Mouse (Mus musculus): ENCODE data around the gene Larp1. TPM values are rescaled to one million over a fixed set of nuclear protein-coding genes. Genes with fewer than 3 reads are reported as not detected.

Gene Larp1
- total and polyA plus RNA-seq, 3 experiments, result 73.9 to 2,325 (median 201) TPM

GRCm38 (mm10) chr11:58010226-58010781 lies 1.4 kb downstream of the Larp1 start (continued):
- TF ChIP-seq USF2 (IDR thresholded peaks at IDR 0.05; ENCODE audit: borderline replicate concordance in 1 of 2, insufficient read depth in 1 of 2, low read depth in 1 of 2, low read length in 2 of 2), result no peak
- TF ChIP-seq ZNF384 (IDR thresholded peaks at IDR 0.05; ENCODE audit: low read depth, low read length), result 0 out of 2 replicates have a peak, but pooled peaks have one; percentile 4
- no peak for TF ChIP-seq POLR2A (IDR thresholded peaks at IDR 0.05; ENCODE audit: control insufficient read depth in 1 of 2, insufficient read depth in 1 of 2, low read depth in 1 of 2, low read length in 2 of 2, poor library complexity in 1 of 2)

- H3K79me2 ChIP-seq (ENCODE audit: control insufficient read depth, insufficient read depth, low read length, poor library complexity), result peaks cover 76% of the 10 kb centered on the region
- H3K4me3 ChIP-seq (ENCODE audit: control insufficient read depth in 1 of 2, insufficient read depth in 1 of 2, low read depth in 2 of 2, low read length in 2 of 2), result peak overlapping the region; percentile 91 to 98
- TF ChIP-seq TAL1 (IDR thresholded peaks at IDR 0.05; ENCODE audit: low read length) (no peak), MYB (IDR thresholded peaks at IDR 0.05; ENCODE audit: low read depth, low read length) (no peak), GABPA (IDR thresholded peaks at IDR 0.05; ENCODE audit: low read depth, low read length) (no peak), MYC (IDR thresholded peaks at IDR 0.05; ENCODE audit: low read depth, low read length) (no peak), MXI1 (IDR thresholded peaks at IDR 0.05; ENCODE audit: low read depth, low read length) (peak; percentile 8; the same call in 1 of the 2 replicates), ZMIZ1 (IDR thresholded peaks at IDR 0.05; ENCODE audit: low read depth, low read length) (no peak), NELFE (IDR thresholded peaks at IDR 0.05; ENCODE audit: low read depth, low read length) (0 out of 2 replicates have a peak, but pooled peaks have one; percentile 21), ELF1 (IDR thresholded peaks at IDR 0.05; ENCODE audit: low read depth, low read length) (no peak), SMC3 (IDR thresholded peaks at IDR 0.05; ENCODE audit: low read depth, low read length) (no peak), POLR2AphosphoS2 (IDR thresholded peaks at IDR 0.05; ENCODE audit: low read length) (no peak), MAX (IDR thresholded peaks at IDR 0.05; ENCODE audit: low read length) (0 out of 2 replicates have a peak, but pooled peaks have one; percentile 3), MAZ (IDR thresholded peaks at IDR 0.05; ENCODE audit: low read depth, low read length) (no peak), USF1 (IDR thresholded peaks at IDR 0.05; ENCODE audit: low read depth, low read length) (no peak), CHD1 (IDR thresholded peaks at IDR 0.05; ENCODE audit: low read depth, low read length) (0 out of 2 replicates have a peak, but pooled peaks have one; percentile 52), EP300 (IDR thresholded peaks at IDR 0.05; ENCODE audit: low read depth in 1 of 2, low read length in 2 of 2) (0 out of 4 replicates have a peak, but pooled peaks of 1 of the 2 experiments have one; percentile 10), USF2 (IDR thresholded peaks at IDR 0.05; ENCODE audit: borderline replicate concordance in 1 of 2, insufficient read depth in 1 of 2, low read depth in 1 of 2, low read length in 2 of 2) (no peak)
- no peaks in the 10 kb centered on the region for H3K9me3 ChIP-seq (replicated peaks; ENCODE audit: insufficient read depth, low read length)
- H3K36me3 ChIP-seq (ENCODE audit: control insufficient read depth in 1 of 2, insufficient read depth in 2 of 2, low read length in 2 of 2), result peaks cover 2 to 53% of the 10 kb centered on the region in 2 experiments; a peak in 3 of 4 replicates
- peak overlapping the region; percentile 99 for H3K9ac ChIP-seq (ENCODE audit: control insufficient read depth, low read depth, low read length, poor library complexity, severe bottlenecking)
- H3K4me1 ChIP-seq (ENCODE audit: control insufficient read depth in 1 of 2, insufficient read depth in 2 of 2, low read length in 2 of 2), result peaks cover 30 to 35% of the 10 kb centered on the region in 2 experiments
- no peak overlapping the region for H3K27ac ChIP-seq (ENCODE audit: control insufficient read depth, low read depth, low read length)
- DNase-seq (ENCODE audit: low read depth, low spot score), result no peak
- H3K27me3 ChIP-seq (ENCODE audit: control insufficient read depth in 1 of 2, insufficient read depth in 2 of 2, low read length in 2 of 2), result no peaks in the 10 kb centered on the region
These were observed 2.1 kb downstream of the Larp1 start for GRCm38 (mm10) chr11:58010930-58011329.
